Mouse (Mus musculus): ENCODE data around the gene Krt5. TPM values are rescaled to one million over a fixed set of nuclear protein-coding genes. Genes with fewer than 3 reads are reported as not detected.

The Krt5 gene
- total and polyA plus RNA-seq, 3 experiments = not detected

GRCm38 (mm10) chr15:101699192-101699591 lies 13.5 kb downstream of the Krt5 start:
- in situ Hi-C loops (cut with MboI; ENCODE audit: low pct_ligation_motif_present, low pct_unique_long_range_greater_than_20kb, low sequenced_read_pairs) (no loop called here), dilution Hi-C loops (cut with MboI; ENCODE audit: extremely low pct_ligation_motif_present, extremely low pct_unique_long_range_greater_than_20kb, low sequenced_read_pairs) (no loop called here)
- no peak for DNase-seq (ENCODE audit: extremely low read depth)
- H3K79me2 ChIP-seq (replicated peaks; ENCODE audit: control insufficient read depth, extremely low read depth, insufficient read depth, poor library complexity, severe bottlenecking) = no peaks in the 10 kb centered on the region
- no peaks in the 10 kb centered on the region for H3K36me3 ChIP-seq (replicated peaks in 1 of 2; ENCODE audit: control insufficient read depth in 1 of 2, insufficient read depth in 1 of 2, low read length in 1 of 2)
- no peaks in the 10 kb centered on the region for H3K4me1 ChIP-seq (ENCODE audit: control insufficient read depth in 1 of 2, insufficient read depth in 2 of 2)
- peaks cover 96% of the 10 kb centered on the region for H3K27me3 ChIP-seq (replicated peaks)
- no peak overlapping the region for H3K9ac ChIP-seq (ENCODE audit: insufficient read depth, low read depth)
- no peak overlapping the region for H3K4me2 ChIP-seq (ENCODE audit: insufficient read depth, low read depth, poor library complexity, severe bottlenecking)
- no peak overlapping the region for H3K27ac ChIP-seq (ENCODE audit: insufficient read depth, low read depth)
- H3K4me3 ChIP-seq (replicated peaks in 1 of 3; ENCODE audit: low read depth in 2 of 3, low read length in 2 of 3, poor library complexity in 1 of 3) = no peak overlapping the region
- H3K9me3 ChIP-seq (replicated peaks; ENCODE audit: low read length) = no peaks in the 10 kb centered on the region
- TF ChIP-seq ZKSCAN1 (IDR thresholded peaks at IDR 0.05; ENCODE audit: borderline replicate concordance, low read depth, low read length) (no peak), NRF1 (IDR thresholded peaks at IDR 0.05; ENCODE audit: low read depth, low read length) (no peak), JUN (IDR thresholded peaks at IDR 0.05; ENCODE audit: insufficient read depth, low read depth, low read length) (no peak), JUND (conservative IDR thresholded peaks at IDR 0.05; ENCODE audit: low read depth, low read length) (no peak), MAX (IDR thresholded peaks at IDR 0.05; ENCODE audit: low read length) (no peak), E2F4 (IDR thresholded peaks at IDR 0.05; ENCODE audit: insufficient replicate concordance, low read depth, low read length) (no peak), USF2 (conservative IDR thresholded peaks at IDR 0.05; ENCODE audit: low read depth, low read length) (no peak), CHD1 (IDR thresholded peaks at IDR 0.05; ENCODE audit: low read depth, low read length) (no peak), RCOR1 (conservative IDR thresholded peaks at IDR 0.05; ENCODE audit: low read depth, low read length) (no peak), MAZ (IDR thresholded peaks at IDR 0.05; ENCODE audit: low read depth, low read length) (no peak), TBP (conservative IDR thresholded peaks at IDR 0.05; ENCODE audit: low read depth, low read length) (no peak), KAT2A (IDR thresholded peaks at IDR 0.05; ENCODE audit: insufficient replicate concordance, low read length) (no peak), POLR2AphosphoS2 (IDR thresholded peaks at IDR 0.05; ENCODE audit: low read depth, low read length) (no peak), ZNF384 (IDR thresholded peaks at IDR 0.05; ENCODE audit: low read depth, low read length) (no peak), USF1 (IDR thresholded peaks at IDR 0.05; ENCODE audit: low read depth, low read length) (no peak), MYC (IDR thresholded peaks at IDR 0.05; ENCODE audit: low read depth, low read length) (no peak), MAFK (IDR thresholded peaks at IDR 0.05; ENCODE audit: insufficient replicate concordance, low read length) (no peak), UBTF (IDR thresholded peaks at IDR 0.05; ENCODE audit: low read depth, low read length) (no peak), IRF4 (IDR thresholded peaks at IDR 0.05; ENCODE audit: low read depth, low read length) (no peak)

- in situ Hi-C loops (cut with MboI; ENCODE audit: low pct_ligation_motif_present, low pct_unique_long_range_greater_than_20kb, low sequenced_read_pairs) (no loop called here), dilution Hi-C loops (cut with MboI; ENCODE audit: extremely low pct_ligation_motif_present, extremely low pct_unique_long_range_greater_than_20kb, low sequenced_read_pairs) (no loop called here)
- no peaks in the 10 kb centered on the region for H3K79me2 ChIP-seq (replicated peaks; ENCODE audit: control insufficient read depth, extremely low read depth, insufficient read depth, poor library complexity, severe bottlenecking)
- H3K9ac ChIP-seq (ENCODE audit: insufficient read depth, low read depth) = no peak overlapping the region
- no peaks in the 10 kb centered on the region for H3K4me1 ChIP-seq (ENCODE audit: control insufficient read depth in 1 of 2, insufficient read depth in 2 of 2)
- no peak overlapping the region for H3K4me3 ChIP-seq (replicated peaks in 1 of 3; ENCODE audit: low read depth in 2 of 3, low read length in 2 of 3, poor library complexity in 1 of 3)
- no peaks in the 10 kb centered on the region for H3K9me3 ChIP-seq (replicated peaks; ENCODE audit: low read length)
- H3K27ac ChIP-seq (ENCODE audit: insufficient read depth, low read depth) = no peak overlapping the region
- no peak for TF ChIP-seq KAT2A (IDR thresholded peaks at IDR 0.05; ENCODE audit: insufficient replicate concordance, low read length)
- H3K36me3 ChIP-seq (replicated peaks in 1 of 2; ENCODE audit: control insufficient read depth in 1 of 2, insufficient read depth in 1 of 2, low read length in 1 of 2) = no peaks in the 10 kb centered on the region
- peaks cover 86% of the 10 kb centered on the region for H3K27me3 ChIP-seq (replicated peaks)
- no peak for DNase-seq (ENCODE audit: extremely low read depth)
- H3K4me2 ChIP-seq (ENCODE audit: insufficient read depth, low read depth, poor library complexity, severe bottlenecking) = no peak overlapping the region
Observed at GRCm38 (mm10) chr15:101697326-101698188, 15.1 kb downstream of the Krt5 start.

Measured in CH12.LX (cell line).